Mouse (Mus musculus) telencephalon, adult 2 months (tissue): ENCODE results near the gene Lhx2.

Experiments used
- DNase-seq: peaks from one replicate; pipeline ENCODE4 v3.0.0-alpha.2; 2011; ENCODE audit warnings: low read depth, low spot score

Gene Lhx2

DNA sequence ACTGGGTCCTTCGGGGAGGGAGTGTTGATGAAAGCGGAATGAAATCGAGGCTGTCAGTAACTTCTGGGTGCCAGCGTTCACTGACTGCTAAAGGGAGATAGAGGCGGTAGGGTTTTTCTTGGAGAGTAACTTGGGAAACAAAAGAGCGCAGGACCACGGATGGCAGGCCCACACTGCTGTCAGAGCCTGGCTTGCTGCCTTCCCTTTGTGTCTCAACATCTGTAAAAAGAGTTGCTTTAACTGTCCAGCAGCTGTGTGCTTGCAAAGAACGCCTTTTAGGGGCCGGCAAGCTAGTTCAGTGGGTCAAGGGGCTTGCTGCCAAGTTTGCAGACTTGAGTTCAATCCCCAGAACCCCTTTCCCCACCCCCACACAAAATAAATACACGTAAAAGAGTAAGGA is 20.1 kb downstream of the Lhx2 start:
- no peak for DNase-seq

- no peak for DNase-seq
Measured at GRCm38 (mm10) chr2:38359811-38360210, 20.7 kb downstream of the Lhx2 start.

GRCm38 (mm10) chr2:38366222-38366621 is 27.1 kb downstream of the Lhx2 start:
- no peak for DNase-seq

- no peak for DNase-seq
Measured at GRCm38 (mm10) chr2:38367023-38367422, 27.9 kb downstream of the Lhx2 start.

DNA sequence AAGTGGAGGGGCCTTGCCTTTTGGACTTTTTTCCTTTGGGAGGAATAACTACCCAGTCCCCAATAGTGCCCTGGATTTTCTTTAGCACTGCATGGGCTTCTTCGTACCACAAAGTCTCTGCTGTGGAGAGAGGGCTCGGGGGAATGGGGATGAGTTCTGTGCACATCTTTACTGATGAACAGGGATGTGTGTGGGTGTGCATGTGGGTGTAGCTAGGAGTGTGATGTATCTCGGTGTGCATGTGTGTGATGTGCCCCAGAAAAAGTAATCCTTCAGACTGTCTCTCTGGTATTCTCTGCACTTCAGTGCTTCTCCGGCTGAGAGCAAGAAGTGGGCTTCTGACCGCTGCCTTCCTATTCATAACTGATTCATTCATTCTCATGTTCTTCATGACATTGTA is 28.8 kb downstream of the Lhx2 start:
- no peak for DNase-seq

DNA sequence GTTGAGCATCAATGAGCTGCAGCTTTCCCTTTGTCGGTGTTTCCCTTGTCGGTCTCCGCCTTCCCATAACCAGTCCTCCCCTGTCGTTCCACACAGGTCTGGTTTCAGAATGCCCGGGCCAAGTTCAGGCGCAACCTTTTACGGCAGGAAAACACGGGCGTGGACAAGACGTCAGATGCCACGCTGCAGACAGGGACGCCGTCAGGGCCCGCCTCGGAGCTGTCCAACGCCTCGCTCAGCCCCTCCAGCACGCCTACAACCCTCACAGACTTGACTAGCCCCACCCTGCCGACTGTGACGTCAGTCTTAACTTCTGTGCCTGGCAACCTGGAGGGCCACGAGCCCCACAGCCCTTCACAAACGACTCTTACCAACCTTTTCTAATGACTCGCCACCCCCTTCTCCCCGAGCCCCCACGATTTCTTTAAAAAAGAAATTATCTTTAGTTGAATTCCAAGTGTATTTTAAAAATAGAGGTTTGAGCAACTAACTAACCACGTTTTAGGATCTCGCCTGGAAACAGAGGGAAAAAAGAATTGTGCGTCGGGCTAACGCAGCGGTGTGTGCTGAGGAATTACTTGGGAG is 29.8 kb downstream of the Lhx2 start:
- no peak for DNase-seq

GRCm38 (mm10) chr2:38375606-38376304 is 36.7 kb downstream of the Lhx2 start:
- no peak for DNase-seq

DNA sequence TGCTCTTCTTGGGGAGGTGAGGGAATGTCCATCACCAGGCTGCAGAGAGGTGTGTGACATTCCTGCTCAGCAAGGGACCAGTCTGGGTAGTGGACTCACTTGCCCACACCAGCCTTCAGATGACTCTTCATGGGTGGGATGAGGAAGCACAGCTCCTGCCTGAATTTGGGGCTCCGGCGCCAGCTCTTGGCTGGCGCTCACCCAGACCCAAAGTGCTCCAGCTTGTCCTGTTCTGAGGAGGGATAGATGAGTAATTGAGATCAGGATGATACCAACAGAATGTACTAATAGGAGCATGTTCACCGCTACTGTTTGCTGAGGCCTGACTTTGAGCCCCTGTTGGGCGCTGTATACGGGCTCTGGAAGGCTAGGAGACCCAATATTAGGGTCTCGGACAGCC is 38.2 kb downstream of the Lhx2 start:
- DNase-seq = no peak

GRCm38 (mm10) chr2:38378346-38378745 is 39.3 kb downstream of the Lhx2 start:
- DNase-seq = no peak

GRCm38 (mm10) chr2:38378849-38379545 is 39.9 kb downstream of the Lhx2 start:
- DNase-seq = no peak

DNA sequence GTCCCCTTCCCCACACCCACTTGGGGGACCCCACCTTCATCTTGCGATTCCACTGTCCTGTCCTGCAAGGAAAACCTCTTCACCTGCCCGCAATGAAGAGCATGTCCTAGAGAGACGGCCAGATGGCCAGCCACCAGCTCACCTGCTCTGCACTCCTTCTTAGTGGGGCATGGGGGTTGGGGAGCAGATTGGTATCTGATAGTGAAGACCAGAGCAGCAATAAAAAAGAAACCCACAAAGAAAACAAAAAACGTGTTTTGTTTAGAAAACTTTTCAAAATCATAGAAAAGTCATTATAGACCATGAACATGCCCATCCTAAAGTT is 40.4 kb downstream of the Lhx2 start:
- no peak for DNase-seq

DNA sequence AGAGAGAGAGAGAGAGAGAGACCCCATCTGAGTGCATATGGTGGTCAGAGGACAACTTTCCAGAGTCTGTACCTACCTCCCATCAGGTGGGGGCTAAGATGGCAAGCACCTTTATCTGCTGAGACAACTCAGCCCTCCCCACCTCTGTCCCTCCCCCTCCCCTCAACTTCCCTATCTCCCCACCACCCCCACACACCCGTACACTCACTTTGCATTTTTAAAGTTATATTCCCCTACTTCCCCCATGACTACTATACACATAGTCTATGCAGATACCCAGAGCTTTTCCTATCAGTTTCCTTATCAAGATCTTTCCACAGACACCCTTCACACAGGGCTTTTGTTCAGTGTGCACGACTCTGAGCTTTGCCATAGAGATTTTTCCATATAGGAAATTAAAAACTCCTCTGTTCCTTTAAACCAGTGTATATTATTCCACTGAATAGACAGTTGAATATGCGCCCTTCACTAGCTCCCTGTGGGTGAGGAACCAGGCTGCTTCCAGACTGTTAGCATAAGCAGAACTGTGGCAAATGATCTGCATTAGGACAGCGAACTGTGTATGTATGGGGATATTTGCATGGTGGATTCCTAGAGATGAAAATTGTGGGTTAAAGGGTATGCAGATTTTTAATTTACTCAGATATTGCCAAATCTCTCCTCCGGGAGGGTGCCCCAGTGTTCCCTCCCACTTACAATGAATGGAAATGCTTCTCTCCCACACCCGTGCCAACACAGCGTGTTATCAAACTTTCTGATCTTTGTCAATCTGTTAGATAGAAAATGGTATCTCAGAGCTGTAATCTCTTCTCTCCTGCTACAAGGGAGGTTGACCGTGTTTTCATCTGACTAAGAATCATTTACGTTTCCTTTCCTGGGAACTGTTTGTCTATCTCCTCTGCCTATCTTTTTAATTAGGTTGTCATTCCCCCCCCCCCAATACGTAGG is 41.3 kb downstream of the Lhx2 start:
- DNase-seq = no peak

DNA sequence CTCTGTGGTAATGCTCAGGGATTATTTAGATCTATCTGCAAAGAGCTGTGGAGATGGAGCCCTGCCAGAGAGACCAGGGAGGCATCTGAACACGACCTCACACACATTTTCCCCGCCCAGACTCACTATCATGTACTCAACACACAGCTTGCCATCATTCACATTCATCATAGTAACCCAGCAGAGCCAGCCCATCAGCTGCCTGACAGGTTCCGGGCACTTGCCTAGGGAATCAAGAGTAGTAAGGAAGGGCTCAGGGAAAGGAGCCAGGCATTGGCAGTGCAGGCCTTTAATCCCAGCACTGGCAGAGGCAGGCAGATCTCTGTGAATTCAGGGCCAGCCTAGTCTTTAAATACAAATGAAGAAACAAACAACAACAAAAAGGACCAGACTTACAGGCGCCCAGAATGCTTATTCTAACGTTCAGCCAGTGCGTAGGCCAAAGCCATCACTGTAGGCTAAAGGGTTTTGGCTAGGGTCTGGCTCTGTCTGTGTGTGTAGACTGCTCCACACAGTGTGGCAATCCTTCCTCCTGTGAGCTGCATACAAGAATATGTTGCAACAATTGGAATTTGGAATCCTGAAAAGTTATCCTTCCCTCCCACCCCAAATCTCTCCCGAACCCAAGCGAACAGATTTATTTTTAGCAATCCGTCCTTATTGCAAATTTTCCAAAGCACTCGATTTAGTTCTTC is 48.6 kb downstream of the Lhx2 start:
- DNase-seq = no peak

DNA sequence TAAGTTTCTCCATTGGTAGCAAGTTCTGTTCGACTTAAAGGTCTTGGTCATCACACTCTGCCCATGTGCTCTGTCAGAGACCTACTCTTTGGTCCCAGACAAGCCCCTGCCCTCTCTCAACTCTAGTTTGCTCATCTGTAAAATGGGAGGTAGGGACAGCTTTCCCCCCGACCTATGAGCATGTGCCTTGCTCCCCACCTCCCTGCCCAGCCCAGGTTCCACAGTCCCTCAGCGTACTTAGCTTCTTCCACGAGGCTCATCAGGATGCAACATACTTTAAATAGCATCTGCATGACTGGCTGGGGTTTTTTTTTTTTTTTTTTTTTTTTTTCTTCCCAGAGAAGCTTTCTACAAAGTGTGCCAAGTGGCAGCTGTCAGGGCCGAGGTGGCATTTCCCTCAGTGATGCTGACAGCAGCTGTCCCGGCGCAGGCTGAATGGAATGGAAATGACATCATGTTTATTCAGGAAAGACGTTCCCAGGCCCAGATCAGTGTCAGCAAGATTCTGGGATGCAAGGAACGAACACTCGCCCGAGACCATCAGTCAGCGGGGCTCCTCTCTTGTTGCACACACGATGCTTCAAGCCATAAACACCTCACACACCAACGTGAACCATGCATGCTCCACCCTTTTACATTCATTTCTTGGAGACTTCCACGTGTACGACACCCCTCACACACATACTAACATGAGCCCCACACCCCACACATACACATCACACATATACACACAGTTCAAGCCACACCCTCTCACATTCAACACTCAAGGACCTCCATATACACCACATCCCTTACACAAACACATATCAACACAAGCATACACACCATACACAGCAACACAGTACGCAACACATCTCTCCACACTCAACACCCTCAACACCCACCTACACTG is 56.1 kb downstream of the Lhx2 start:
- DNase-seq = no peak

DNA sequence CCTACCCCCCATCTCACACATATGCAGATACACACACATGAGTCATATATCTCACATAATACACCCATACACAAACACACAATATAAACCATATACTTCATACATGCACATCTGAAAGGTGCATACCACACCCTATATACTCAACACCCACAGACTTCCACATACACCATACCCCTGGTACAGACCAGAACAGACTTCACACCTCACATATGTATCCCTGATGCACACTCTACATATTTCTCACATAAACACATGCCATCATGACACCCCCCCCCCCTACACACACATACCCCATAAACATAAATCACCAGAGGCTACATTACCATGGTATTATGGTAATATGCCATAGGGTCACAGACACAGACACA is 56.8 kb downstream of the Lhx2 start:
- no peak for DNase-seq

DNA sequence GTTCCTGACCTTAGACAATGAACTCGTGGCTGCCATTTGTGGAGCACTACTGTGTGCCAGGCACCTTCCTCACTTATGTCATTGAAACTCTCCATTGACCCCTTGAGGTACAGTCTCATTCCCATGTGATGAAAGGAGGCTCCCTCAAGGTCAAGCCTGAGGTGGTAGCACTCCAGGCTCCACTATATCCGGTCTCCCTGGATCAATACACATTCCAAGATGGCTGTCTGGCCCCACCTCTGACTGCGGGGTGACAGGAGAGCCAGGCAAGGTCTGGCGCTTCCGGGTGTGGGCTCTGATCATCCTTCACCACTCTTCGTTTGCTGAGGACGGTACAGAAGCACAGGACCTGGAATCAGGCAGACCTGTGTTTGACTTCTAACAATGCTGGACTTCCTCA is 58.2 kb downstream of the Lhx2 start:
- DNase-seq = no peak

GRCm38 (mm10) chr2:38397882-38398281 is 58.8 kb downstream of the Lhx2 start:
- DNase-seq = no peak

GRCm38 (mm10) chr2:38402611-38403010 is 63.5 kb downstream of the Lhx2 start:
- DNase-seq = peak; percentile 73

- peak; percentile 87 for DNase-seq
Measured at GRCm38 (mm10) chr2:38403231-38403630, 64.2 kb downstream of the Lhx2 start.

DNA sequence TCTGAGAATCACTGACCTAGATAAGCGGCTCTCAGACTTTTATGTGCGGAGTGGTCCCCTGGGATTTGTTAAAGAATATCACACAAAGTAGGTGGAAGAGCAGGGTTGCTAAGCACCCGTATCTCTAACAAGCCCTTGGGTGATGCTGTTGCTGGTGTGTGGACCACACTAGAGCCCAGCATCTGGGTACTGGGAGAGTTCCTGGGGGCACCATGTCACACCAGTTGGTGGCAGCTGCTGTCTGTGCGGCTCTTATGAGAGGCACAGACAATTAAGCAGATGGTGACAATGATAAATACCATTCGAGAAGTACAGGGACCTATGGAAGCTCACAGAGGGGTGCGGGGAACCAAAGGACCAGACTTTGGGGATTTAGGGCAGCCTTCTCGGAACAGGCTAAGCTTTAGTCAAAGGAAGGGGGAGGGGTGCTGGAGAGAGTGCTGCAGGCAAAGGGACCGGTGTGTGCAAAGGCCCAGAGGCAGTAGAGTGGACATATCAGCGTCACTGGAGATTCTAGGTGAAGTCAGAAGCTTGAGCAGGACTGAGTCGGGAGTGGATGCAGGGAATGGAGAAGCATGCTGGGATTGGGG is 65.0 kb downstream of the Lhx2 start:
- no peak for DNase-seq
